Mouse (Mus musculus) adrenal gland, adult 2 months (tissue): ENCODE results near the gene Ehd2. TPM values are rescaled to one million over a fixed set of nuclear protein-coding genes. Genes with fewer than 3 reads are reported as not detected.
"Not testable (repeated sequence)": the region's sequence is repeated elsewhere in the genome, so short reads cannot be mapped to it uniquely, and the experiment has no call there.

Source experiments
- DNase-seq: peaks from one replicate; pipeline ENCODE4 v3.0.0; 2021
- polyA plus RNA-seq: library from polyadenylated mRNA; depleted of rRNA; stranded (reverse); fragments of >200 nt; gene quantifications from 2 replicates; pipeline ENCODE4 v1.2.3, GENCODE M21; 2012
- total RNA-seq, 2 experiments: library from RNA; stranded (reverse); gene quantifications; 2 replicates each; pipeline ENCODE4 v1.2.3; 2021

The Ehd2 gene
- total and polyA plus RNA-seq, 3 experiments = 40.2 to 87.6 (median 70.9) TPM

DNA sequence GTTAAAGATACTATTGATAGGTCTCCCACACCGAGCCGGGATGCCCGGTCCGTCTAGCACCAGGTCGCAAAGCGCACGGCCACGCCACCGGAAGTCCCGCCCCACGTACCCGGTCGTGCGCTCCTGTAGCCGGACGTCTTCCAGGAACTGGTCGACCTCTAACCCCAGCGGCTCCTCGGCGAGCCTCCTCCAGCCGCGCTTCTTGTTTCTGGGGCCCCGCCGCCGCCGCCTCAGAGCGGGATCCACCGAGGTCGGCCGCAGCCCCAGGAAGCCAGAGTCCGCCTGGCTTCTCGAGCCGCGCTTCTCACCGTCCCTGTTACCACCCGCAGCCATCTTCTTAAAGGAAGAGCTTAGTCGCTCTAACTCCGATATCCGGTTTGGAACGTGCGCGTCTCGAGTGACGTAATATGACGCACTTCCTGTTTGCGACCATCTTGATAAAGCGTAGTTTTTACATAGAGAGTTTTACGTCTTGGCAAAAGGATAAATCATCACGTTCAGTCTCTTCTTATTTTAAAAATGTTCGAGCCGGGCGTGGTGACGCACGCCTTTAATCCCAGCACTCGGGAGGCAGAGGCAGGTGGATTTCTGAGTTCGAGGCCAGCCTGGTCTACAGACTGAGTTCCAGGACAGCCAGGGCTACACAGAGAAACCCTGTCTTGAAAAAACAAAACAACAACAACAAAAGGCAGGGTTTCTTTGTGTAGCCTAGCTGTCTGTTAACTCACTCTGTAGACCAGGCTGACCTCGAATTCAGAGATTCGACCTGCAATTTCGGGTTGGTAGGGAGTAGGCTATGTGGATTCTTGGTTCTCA lies 21.4 kb downstream of the Ehd2 start, which contains the start of gene Nop53:
Gene Nop53, minus strand, starts transcription at position 354 of the 816 bp plus-strand sequence.
- DNase-seq = peak; percentile 95

DNA sequence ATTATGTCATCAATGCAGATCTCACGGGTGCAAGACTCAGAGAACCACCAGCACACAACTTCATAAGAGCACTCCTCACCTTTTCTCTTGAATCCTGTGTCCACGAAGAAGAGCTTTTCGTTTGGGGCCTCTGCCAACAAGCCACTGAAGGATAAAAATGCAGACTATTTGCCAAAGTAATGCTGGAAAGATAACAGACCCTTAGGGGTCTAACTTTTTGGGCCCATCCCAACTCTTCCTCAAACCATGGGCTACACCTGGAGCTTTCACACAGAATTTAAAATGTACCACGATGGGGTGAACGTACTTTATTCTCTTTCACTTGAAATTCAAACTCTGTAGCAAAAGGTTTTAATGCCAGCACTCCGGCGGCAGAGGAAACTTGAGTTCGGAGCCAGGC lies 22.2 kb downstream of the Ehd2 start:
- no peak for DNase-seq

- no peak for DNase-seq
These were observed 23.1 kb downstream of the Ehd2 start for GRCm38 (mm10) chr7:15944311-15944710.

GRCm38 (mm10) chr7:15938621-15939020 lies 28.7 kb downstream of the Ehd2 start:
- DNase-seq = no peak

DNA sequence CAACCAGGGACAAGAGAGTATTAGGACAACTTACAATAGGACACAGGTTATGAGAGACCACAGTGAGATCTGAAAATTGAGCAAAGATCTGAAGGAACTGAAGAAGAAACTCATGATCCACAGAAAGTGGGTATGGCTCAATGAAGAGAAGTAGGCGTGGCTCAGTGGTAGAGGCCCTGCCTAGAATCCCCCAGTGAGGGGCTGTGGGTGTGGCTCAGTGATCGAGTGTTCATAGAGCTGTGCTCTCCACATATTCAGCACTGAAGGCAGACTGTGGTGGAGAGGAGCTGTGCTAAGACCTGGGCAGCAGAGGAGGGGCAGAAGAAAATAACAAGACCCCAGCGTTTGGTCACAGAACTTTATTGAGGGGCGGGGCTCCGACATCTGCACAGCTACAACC lies 29.9 kb downstream of the Ehd2 start:
- no peak for DNase-seq

DNA sequence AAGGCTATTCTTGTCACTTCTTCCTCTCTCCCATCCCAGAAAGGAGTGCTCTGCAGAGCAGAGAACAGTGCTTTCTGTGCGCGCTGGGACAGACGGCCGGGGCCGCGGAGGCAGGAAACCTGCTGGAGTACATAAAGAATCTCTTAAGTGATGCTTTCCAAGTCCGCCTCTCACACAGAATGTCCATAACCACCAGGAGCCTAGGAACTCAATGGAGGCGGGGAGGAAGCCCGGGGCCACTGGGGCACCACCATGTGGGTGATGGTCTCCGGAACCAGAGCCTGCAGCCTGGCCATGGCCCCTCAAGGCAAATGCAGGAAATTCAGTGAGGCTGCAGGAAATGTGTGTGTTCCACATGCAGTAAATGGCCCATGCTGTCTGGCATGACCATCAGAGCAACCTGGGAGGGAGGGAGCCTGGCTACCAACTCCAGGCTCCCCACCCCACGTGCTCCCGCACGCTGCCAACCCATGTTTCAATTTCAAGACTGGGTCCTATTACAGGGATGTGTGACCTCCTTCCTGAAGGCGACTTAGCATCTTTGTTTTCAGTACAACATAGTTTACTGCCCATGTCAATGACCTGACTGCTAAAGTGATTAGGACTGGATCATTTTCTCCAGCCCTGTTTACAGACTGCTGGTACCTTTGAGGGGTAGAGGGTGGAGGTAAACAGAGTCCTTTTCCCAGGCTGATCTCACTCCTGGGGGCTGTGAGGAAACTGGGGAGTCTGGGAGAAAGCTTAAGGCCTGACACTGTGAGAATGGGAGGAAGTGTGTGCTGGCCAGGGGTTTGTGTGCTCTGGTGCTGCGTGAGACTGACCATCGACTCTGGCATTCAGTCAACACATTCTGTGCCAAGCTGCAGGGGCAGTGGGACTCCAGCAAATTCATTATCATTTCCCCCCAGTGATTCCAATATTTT lies 33.7 kb downstream of the Ehd2 start:
- DNase-seq = no peak

GRCm38 (mm10) chr7:15931635-15932034 lies 35.7 kb downstream of the Ehd2 start:
- no peak for DNase-seq

DNA sequence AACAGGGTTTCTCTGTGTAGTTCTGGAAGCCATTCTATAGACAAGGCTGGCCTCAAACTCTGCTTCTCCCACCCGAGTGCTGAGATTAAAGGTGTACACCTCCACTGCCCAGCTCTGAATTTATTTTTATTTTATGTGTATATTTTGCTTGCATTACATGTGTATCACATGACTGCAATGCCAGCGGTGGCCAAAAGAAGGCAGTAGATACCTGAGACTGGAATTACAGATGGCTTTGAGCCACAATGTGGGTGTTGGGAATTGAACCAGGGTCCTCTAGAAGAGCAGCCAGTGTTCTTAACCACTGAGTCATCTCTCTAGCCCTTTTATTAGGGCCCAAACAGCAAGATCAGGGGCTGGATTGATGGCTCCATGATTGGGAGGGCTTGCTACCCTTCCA lies 36.8 kb downstream of the Ehd2 start:
- no peak for DNase-seq

- DNase-seq = peak; percentile 72
These were observed 37.5 kb downstream of the Ehd2 start for GRCm38 (mm10) chr7:15929910-15930309.

DNA sequence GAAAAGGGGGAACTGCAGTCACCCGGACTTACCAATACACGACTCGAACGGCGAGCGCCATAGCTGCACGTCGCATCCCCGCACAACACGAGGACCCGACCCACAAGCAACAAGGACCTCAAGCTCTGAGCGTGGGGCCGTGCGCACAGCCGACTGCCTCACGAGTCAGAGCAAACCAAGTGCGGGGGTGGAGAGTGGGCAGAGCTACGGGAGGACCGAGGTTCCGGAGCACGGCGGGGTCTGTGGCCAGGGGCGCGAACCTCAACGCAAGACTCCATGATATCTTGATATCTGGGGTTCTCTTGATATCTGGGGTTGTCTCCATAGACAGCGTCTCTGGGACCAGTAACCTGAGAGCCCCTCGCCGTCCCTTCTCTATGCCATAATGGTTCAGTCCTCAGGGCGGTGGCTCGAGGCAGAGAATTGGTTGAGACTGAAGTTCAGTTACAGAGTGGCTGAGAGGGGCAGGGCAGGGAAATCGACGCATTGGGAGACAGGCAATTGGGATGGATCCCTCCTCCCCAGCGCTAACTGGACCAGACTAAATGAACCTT lies 45.1 kb downstream of the Ehd2 start, which contains the start of gene Selenow:
Gene Selenow, minus strand, starts transcription at position 183 of the 554 bp plus-strand sequence.
- peak; percentile 93 for DNase-seq

GRCm38 (mm10) chr7:15921796-15922195 lies 45.6 kb downstream of the Ehd2 start:
- DNase-seq = no peak

DNA sequence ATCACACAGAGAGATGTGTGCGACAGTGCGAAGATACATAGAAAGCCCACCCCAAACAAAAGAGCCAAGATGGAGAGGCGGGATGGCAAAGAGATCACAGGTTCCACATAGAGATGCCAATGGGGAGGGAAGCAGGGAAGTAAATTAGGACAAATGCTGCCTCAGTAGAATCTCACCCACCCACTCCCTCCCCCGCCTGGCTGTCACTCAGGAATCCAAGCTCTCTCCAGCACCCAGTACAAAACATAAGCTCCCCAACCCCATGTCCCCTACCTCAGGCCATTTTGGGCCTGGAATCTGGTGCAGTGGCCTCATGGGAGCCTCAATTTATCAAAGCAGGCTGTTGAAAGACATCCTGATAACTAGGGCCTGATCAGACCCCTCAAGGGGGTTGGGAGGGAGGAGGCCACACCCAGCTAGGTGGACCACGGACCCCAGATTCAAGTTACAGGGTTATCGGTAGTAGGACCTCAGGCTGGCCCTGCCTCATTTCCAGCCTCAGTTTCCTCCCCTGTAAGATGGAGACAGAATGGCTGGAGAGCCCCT lies 46.6 kb downstream of the Ehd2 start:
- DNase-seq = no peak

GRCm38 (mm10) chr7:15919947-15920346 lies 47.4 kb downstream of the Ehd2 start:
- DNase-seq = no peak

GRCm38 (mm10) chr7:15918371-15918770 lies 49.0 kb downstream of the Ehd2 start:
- peak; percentile 36 for DNase-seq

- no peak for DNase-seq
These were observed 50.4 kb downstream of the Ehd2 start for GRCm38 (mm10) chr7:15916996-15917395.

DNA sequence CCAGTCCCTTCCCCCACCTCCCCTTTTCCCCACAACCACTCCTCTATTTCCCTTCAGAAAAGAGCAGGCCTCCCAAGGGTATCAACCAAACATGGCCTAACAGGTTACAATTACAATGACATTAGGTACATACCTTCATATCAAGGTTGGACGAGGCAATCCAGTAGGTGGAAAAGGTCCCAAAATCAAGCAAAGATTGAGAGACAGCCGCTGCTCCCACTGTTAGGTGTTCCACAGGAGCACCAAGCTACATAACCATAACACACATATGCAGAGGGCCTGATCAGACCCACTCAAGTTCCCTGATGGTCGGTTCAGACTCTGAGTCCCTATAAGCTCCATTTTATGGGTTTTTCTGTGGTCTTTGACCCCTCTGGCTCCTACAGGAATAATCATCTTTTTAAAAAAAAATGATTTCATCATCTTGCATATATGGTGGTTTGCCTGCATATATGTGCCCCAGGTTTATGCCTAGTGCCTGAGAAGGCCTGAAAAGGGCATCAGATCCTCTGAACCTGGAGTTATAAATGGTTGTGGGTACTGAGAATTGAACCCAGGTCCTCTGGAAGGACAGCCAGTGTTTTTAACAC lies 51.1 kb downstream of the Ehd2 start:
- no peak for DNase-seq

- DNase-seq = not testable (repeated sequence)
These were observed 51.7 kb downstream of the Ehd2 start for GRCm38 (mm10) chr7:15915695-15916094.

DNA sequence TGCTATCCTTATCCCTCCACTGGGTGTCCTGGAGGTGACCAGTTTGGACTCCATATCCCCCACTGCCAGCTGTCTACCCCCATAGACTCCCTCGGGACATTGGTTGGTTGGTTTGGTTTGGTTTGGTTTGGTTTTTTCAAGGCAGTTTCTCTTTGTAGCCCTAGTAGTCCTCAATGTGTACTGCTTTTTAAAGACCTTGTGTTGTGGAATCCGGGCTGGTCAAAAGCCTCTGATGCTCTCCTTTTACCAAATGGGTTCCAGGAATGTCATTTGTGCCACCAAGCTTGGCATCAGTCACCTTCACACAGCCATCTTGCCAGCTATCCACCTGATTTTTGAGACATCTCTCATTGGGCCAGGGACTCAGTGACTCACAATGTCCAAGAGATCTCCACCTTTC lies 52.6 kb downstream of the Ehd2 start:
- no peak for DNase-seq

DNA sequence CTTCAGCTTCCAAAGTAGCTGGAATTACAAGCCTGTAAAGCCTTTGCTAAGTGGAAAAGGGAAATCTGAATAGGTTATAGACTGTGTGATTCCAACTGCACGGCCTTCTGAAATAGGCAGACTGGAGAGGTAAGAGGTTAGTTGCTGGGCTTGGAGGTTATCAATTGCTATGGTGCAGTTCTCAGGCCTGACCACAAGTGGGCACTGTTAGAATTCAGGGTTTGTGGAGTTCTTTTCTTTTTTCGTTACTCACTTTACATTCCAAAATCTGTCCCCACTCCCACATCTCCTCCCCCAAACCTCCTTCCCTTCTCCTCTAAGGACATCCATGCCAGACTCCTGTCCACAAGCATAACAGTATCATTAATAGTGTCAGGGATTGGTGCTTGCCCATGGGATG lies 53.1 kb downstream of the Ehd2 start:
- DNase-seq = peak; percentile 31

GRCm38 (mm10) chr7:15912183-15912582 lies 55.2 kb downstream of the Ehd2 start:
- peak; percentile 56 for DNase-seq

- DNase-seq = no peak
These were observed 56.8 kb downstream of the Ehd2 start for GRCm38 (mm10) chr7:15910521-15910920.
